Comparison of ENCODE assay signal across 8 mouse cellular contexts in genomic region chr8:71470146-71470912, GRCm38 (mm10). TPM values are rescaled to one million over a fixed set of nuclear protein-coding genes. Genes with fewer than 3 reads are reported as not detected.
DNase-seq lines count a peak whose midpoint lies in the region; ATAC-seq and TF ChIP-seq lines count a peak whose summit lies in the region.

No protein-coding gene starts in this region.

- H3K4me1 ChIP-seq in kidney, embryonic 14.5 days (ENCODE audit: control insufficient read depth, insufficient read depth, low read length) = no peaks in the 10 kb centered on the region; the same call in 1 of the 2 replicates
- H3K4me1 ChIP-seq in hindbrain, embryonic 14.5 days (replicated peaks; ENCODE audit: control insufficient read depth, insufficient read depth, low read length) = peaks cover 12% of the 10 kb centered on the region
- H3K4me1 ChIP-seq in midbrain, postnatal 0 days (ENCODE audit: insufficient read depth, low read length) = no peaks in the 10 kb centered on the region

- 87% methylated on average over 3 of the region's 3 CpGs for WGBS in kidney, embryonic 14.5 days
- WGBS in hindbrain, embryonic 14.5 days = 87% methylated on average over 3 of the region's 3 CpGs
- WGBS in midbrain, postnatal 0 days = 80% methylated on average over 3 of the region's 3 CpGs

- ATAC-seq in kidney, embryonic 14.5 days (ENCODE audit: low FRiP score, low TSS enrichment) = no peak
- no peak for ATAC-seq in hindbrain, embryonic 14.5 days (ENCODE audit: low FRiP score)
- ATAC-seq in midbrain, postnatal 0 days (ENCODE audit: low FRiP score) = no peak

- peak overlapping the region; percentile 72 for H3K4me3 ChIP-seq in kidney, embryonic 14.5 days (ENCODE audit: low read length)
- peak overlapping the region; percentile 80 for H3K4me3 ChIP-seq in hindbrain, embryonic 14.5 days (replicated peaks; ENCODE audit: low read length)
- peak overlapping the region; percentile 65; the same call in 1 of the 2 replicates for H3K4me3 ChIP-seq in midbrain, postnatal 0 days (ENCODE audit: low read depth, low read length)

- peak overlapping the region; percentile 81; the same call in 1 of the 2 replicates for H3K9ac ChIP-seq in kidney, embryonic 14.5 days (ENCODE audit: low read depth, low read length)
- peak overlapping the region; percentile 81 for H3K9ac ChIP-seq in hindbrain, embryonic 14.5 days
- H3K9ac ChIP-seq in midbrain, postnatal 0 days (replicated peaks; ENCODE audit: low read length, poor library complexity, severe bottlenecking) = peak overlapping the region; percentile 70

- DNase-seq in kidney, postnatal 25 days = no peak
- peak; percentile 47 for DNase-seq in cerebellum, adult 8-10 months
- DNase-seq in hindbrain, embryonic 14.5 days (ENCODE audit: low spot score) = no peak
- DNase-seq in midbrain, postnatal 0 days (ENCODE audit: low spot score) = no peak
- no peak for DNase-seq in left cerebral cortex, postnatal 14 days (ENCODE audit: low spot score in 2 of 2)
- DNase-seq in gastrocnemius, adult 8-10 months (ENCODE audit: low spot score in 2 of 2) = no peak
- no peak for DNase-seq in spleen, postnatal 14 days (ENCODE audit: low spot score in 2 of 2)

- no peaks in the 10 kb centered on the region for H3K27me3 ChIP-seq in kidney, embryonic 14.5 days (ENCODE audit: control insufficient read depth, insufficient read depth, low read length)
- H3K27me3 ChIP-seq in hindbrain, embryonic 14.5 days (ENCODE audit: control insufficient read depth, insufficient read depth, low read length) = no peaks in the 10 kb centered on the region
- H3K27me3 ChIP-seq in midbrain, postnatal 0 days (ENCODE audit: insufficient read depth, low read length) = no peaks in the 10 kb centered on the region

- H3K27ac ChIP-seq in kidney, embryonic 14.5 days (ENCODE audit: low read depth, low read length) = no peak overlapping the region
- 0 out of 2 replicates have a peak overlapping the region, but pooled peaks have one; percentile 85 for H3K27ac ChIP-seq in hindbrain, embryonic 14.5 days
- no peak overlapping the region for H3K27ac ChIP-seq in midbrain, postnatal 0 days (ENCODE audit: low read depth, low read length)

- no peaks in the 10 kb centered on the region for H3K9me3 ChIP-seq in kidney, embryonic 14.5 days (ENCODE audit: control insufficient read depth, low read length)
- no peaks in the 10 kb centered on the region for H3K9me3 ChIP-seq in hindbrain, embryonic 14.5 days (ENCODE audit: control insufficient read depth, low read length)
- H3K9me3 ChIP-seq in midbrain, postnatal 0 days (ENCODE audit: low read length) = no peaks in the 10 kb centered on the region

- peak overlapping the region; percentile 75 for H3K4me2 ChIP-seq in kidney, embryonic 14.5 days (replicated peaks; ENCODE audit: low read depth, low read length)
- peak overlapping the region; percentile 79 for H3K4me2 ChIP-seq in hindbrain, embryonic 14.5 days (replicated peaks)
- H3K4me2 ChIP-seq in midbrain, postnatal 0 days (ENCODE audit: low read depth, low read length, poor library complexity, severe bottlenecking) = peak overlapping the region; percentile 55

- intact Hi-C loops in left cerebral cortex, postnatal 14 days (cut with DNase I) = no loop called here

- H3K36me3 ChIP-seq in kidney, embryonic 14.5 days (ENCODE audit: control insufficient read depth, insufficient read depth, low read length) = peaks cover 47% of the 10 kb centered on the region
- peaks cover 49% of the 10 kb centered on the region for H3K36me3 ChIP-seq in hindbrain, embryonic 14.5 days (replicated peaks; ENCODE audit: control insufficient read depth, insufficient read depth)
- peaks cover 37% of the 10 kb centered on the region for H3K36me3 ChIP-seq in midbrain, postnatal 0 days (ENCODE audit: insufficient read depth, low read length)

- TF ChIP-seq CTCF in midbrain, postnatal 0 days (IDR thresholded peaks at IDR 0.05) = no peak

RNA-seq across cellular contexts. Expression of gene Dda1, which starts 1.3 kb away (rescaled TPM):
- polyA plus RNA-seq in kidney, embryonic 14.5 days (2014; fragmentation: Nextera tagmentation; extraction: Ambion mirVana) = 106 and 113 TPM in 2 replicates
- 218 and 236 TPM in 2 replicates for polyA plus RNA-seq in hindbrain, embryonic 14.5 days (2014; fragmentation: Nextera tagmentation; extraction: Ambion mirVana)
- total RNA-seq in midbrain, postnatal 0 days (2014; rRNA removed) = 187 and 211 TPM in 2 replicates
- 267 and 269 TPM in 2 replicates for polyA plus RNA-seq in midbrain, postnatal 0 days (2015; fragmentation: Nextera tagmentation; extraction: Ambion mirVana)
- total RNA-seq in left cerebral cortex, postnatal 14 days (2021) = 100 to 1,000 TPM in 1 of 2 experiments, 10 to 100 TPM in 1; 96.0 to 106 TPM
- 10 to 100 TPM; 24.5 to 31.8 (median 26.5) TPM for total RNA-seq in gastrocnemius, adult 8-10 months (2022)

RNA-seq across cellular contexts. Expression of gene Mrpl34, which starts 5.6 kb away (rescaled TPM):
- polyA plus RNA-seq in kidney, embryonic 14.5 days (2014; fragmentation: Nextera tagmentation; extraction: Ambion mirVana) = 178 and 192 TPM in 2 replicates
- 158 and 195 TPM in 2 replicates for polyA plus RNA-seq in hindbrain, embryonic 14.5 days (2014; fragmentation: Nextera tagmentation; extraction: Ambion mirVana)
- 105 and 119 TPM in 2 replicates for total RNA-seq in midbrain, postnatal 0 days (2014; rRNA removed)
- polyA plus RNA-seq in midbrain, postnatal 0 days (2015; fragmentation: Nextera tagmentation; extraction: Ambion mirVana) = 163 and 165 TPM in 2 replicates
- total RNA-seq in left cerebral cortex, postnatal 14 days (2021) = 10 to 100 TPM; 75.5 to 79.8 TPM
- total RNA-seq in gastrocnemius, adult 8-10 months (2022) = 10 to 100 TPM; 63.4 to 72.1 (median 68.8) TPM

RNA-seq across cellular contexts. Expression of gene Abhd8, which starts 6.9 kb away (rescaled TPM):
- 26.5 and 32.5 TPM in 2 replicates for polyA plus RNA-seq in kidney, embryonic 14.5 days (2014; fragmentation: Nextera tagmentation; extraction: Ambion mirVana)
- polyA plus RNA-seq in hindbrain, embryonic 14.5 days (2014; fragmentation: Nextera tagmentation; extraction: Ambion mirVana) = 125 and 126 TPM in 2 replicates
- total RNA-seq in midbrain, postnatal 0 days (2014; rRNA removed) = 289 and 323 TPM in 2 replicates
- 205 and 213 TPM in 2 replicates for polyA plus RNA-seq in midbrain, postnatal 0 days (2015; fragmentation: Nextera tagmentation; extraction: Ambion mirVana)
- 100 to 1,000 TPM; 225 to 230 TPM for total RNA-seq in left cerebral cortex, postnatal 14 days (2021)
- 10 to 100 TPM; 22.3 to 28.9 (median 26.3) TPM for total RNA-seq in gastrocnemius, adult 8-10 months (2022)

RNA-seq across cellular contexts. Expression of gene Ano8, which starts 15.4 kb away (rescaled TPM):
- 2.9 and 3.4 TPM in 2 replicates for polyA plus RNA-seq in kidney, embryonic 14.5 days (2014; fragmentation: Nextera tagmentation; extraction: Ambion mirVana)
- polyA plus RNA-seq in hindbrain, embryonic 14.5 days (2014; fragmentation: Nextera tagmentation; extraction: Ambion mirVana) = 8.5 and 10.6 TPM in 2 replicates
- 81.6 and 82.2 TPM in 2 replicates for total RNA-seq in midbrain, postnatal 0 days (2014; rRNA removed)
- 5.4 and 5.6 TPM in 2 replicates for polyA plus RNA-seq in midbrain, postnatal 0 days (2015; fragmentation: Nextera tagmentation; extraction: Ambion mirVana)
- 10 to 100 TPM; 68.7 to 74.9 TPM for total RNA-seq in left cerebral cortex, postnatal 14 days (2021)
- 10 to 100 TPM; 15.4 to 16.5 (median 15.9) TPM for total RNA-seq in gastrocnemius, adult 8-10 months (2022)

RNA-seq across cellular contexts. Expression of gene Gtpbp3, which starts 17.6 kb away (rescaled TPM):
- polyA plus RNA-seq in kidney, embryonic 14.5 days (2014; fragmentation: Nextera tagmentation; extraction: Ambion mirVana) = 6.6 and 8.4 TPM in 2 replicates
- polyA plus RNA-seq in hindbrain, embryonic 14.5 days (2014; fragmentation: Nextera tagmentation; extraction: Ambion mirVana) = 4.7 and 7.3 TPM in 2 replicates
- 28.0 and 31.5 TPM in 2 replicates for total RNA-seq in midbrain, postnatal 0 days (2014; rRNA removed)
- 11.4 and 11.5 TPM in 2 replicates for polyA plus RNA-seq in midbrain, postnatal 0 days (2015; fragmentation: Nextera tagmentation; extraction: Ambion mirVana)
- total RNA-seq in left cerebral cortex, postnatal 14 days (2021) = 10 to 100 TPM; 29.8 to 30.8 TPM
- 10 to 100 TPM in 3 of 4 experiments, 1 to 10 TPM in 1; 9.5 to 11.2 (median 10.5) TPM for total RNA-seq in gastrocnemius, adult 8-10 months (2022)
